Mouse (Mus musculus) left cerebral cortex, adult 6 months (tissue): ENCODE results near the gene Bod1l. TPM values are rescaled to one million over a fixed set of nuclear protein-coding genes. Genes with fewer than 3 reads are reported as not detected.

ENCODE experiments used
- long read RNA-seq, 2 experiments: library from polyadenylated mRNA; unstranded; transcript quantifications; one replicate each; pipeline ENCODE4 v2.0.0; 2019 to 2020
- polyA plus RNA-seq: library from polyadenylated mRNA; unstranded; fragments of <200 nt; fragmentation: Nextera tagmentation; gene quantifications from 2 replicates; pipeline ENCODE4 v1.2.3, GENCODE M21; 2021

Bod1l gene
- 5.9 and 18.5 TPM in 2 replicates for polyA plus RNA-seq
- long read RNA-seq, experiment 1, partial matches to known transcripts, result 9 of 13 reads
- long read RNA-seq, experiment 1, other reads (novel, unspliced or antisense), result 4 of 13 reads
- long read RNA-seq, experiment 2, partial matches to known transcripts, result 39 of 58 reads
- long read RNA-seq, experiment 2, other reads (novel, unspliced or antisense), result 19 of 58 reads

DNA sequence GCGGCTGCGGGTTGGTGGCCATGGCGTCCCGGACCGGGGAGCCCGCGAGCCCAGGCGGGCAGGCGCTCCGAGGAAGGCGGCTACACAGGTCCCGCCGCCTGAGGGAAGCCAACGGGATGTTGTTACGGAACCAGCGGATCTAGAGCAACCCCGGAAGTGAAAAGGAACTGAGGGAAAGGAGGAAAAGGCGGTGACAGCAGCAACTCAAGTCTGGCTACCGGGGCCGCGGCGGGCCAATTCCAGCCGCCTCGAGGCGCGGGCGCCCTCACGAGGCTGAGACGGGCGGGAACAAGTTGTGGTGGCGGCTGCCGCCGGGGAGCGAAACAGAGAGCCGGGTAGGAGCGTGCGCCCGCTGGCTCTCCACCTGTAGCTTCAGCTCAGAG, at the start of gene Bod1l:
Gene Bod1l (minus strand): TSS at position 169 of the 383 bp plus-strand sequence.

DNA sequence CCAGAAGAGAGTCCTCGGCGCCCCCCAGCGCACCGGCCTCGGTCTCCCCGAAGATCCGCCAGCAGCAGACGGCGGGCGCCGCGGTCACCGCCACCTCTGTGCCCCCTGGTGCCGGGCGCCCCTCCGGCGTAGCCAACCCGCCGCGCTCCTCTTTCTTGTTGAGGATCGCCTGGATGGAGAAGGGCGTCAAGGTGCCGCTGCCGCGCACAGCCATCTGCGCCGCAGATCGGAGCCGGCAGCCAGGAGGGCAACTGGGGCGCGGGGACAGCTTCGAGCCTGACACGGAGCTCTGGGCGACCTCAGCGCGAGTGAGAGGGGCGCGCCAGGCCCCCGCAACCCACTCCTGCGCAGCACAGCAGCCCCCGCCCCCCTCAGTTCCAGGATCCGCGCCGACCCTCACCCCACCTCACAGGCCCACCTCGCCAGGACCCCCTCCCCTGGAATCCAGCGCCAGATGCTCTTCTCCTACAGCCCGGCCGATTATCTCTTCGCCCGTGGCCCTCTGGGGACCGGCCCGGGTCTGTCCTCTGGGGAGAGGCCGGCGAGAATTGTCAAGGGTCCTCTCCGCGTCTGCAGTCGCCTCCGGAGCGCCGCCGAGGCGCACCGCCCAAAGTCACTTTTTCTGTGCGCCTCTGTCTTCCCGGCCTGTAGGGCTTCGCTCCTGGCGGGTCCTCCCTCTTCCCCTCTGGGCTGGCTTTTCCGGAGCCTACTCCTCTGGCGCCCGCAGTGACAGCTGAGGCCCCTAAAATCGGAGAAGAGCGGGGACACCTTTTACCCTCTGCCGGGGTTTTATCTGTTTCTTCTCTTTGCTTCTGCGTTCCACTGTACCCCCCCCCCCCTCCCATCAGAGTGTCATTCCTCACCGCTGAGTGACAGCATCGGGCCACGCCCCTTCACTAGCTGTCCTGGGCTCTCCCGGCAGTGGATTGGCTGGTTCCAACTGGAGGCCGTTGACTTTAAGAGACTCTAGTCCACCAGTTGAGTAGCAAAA, 80.1 kb downstream of the Bod1l start, which contains the start of gene Nkx3-2:
Gene Nkx3-2 (minus strand): TSS at position 771 of the 991 bp plus-strand sequence.

Other genes starting within 250 kb of the Bod1l start
- gene Rab28, start 136.2 kb downstream of the Bod1l start, polyA plus RNA-seq, result 94.3 and 96.0 TPM in 2 replicates
- gene Nkx3-2, start 79.8 kb downstream of the Bod1l start, polyA plus RNA-seq, result not detected in 2 replicates
- gene Gm16223, start 223.6 kb upstream of the Bod1l start, polyA plus RNA-seq, result not detected in 2 replicates